Mouse (Mus musculus) gastrocnemius, postnatal 14 days (tissue): Measurements from ENCODE around the gene Nrsn2. TPM values are rescaled to one million over a fixed set of nuclear protein-coding genes. Genes with fewer than 3 reads are reported as not detected.
A peak's percentile ranks its signal among the peaks of the same experiment; 100 is the strongest.

ENCODE experiments used
- DNase-seq: peaks from one replicate; pipeline ENCODE4 v3.0.0; 2021; ENCODE audit warnings: mixed read lengths
- intact Hi-C: fragments of 180-260 bp; cut with DNase I; formaldehyde crosslinking; loops from one replicate; pipeline ENCODE4 v1.15.1; 2025; ENCODE audit warnings: low total_unique reads
- total RNA-seq, 2 experiments: library from RNA; stranded (reverse); gene quantifications; 2 replicates each; pipeline ENCODE4 v1.2.3; 2021

Gene Nrsn2
- total RNA-seq, 2 experiments from 2014 or later: not detected

DNA sequence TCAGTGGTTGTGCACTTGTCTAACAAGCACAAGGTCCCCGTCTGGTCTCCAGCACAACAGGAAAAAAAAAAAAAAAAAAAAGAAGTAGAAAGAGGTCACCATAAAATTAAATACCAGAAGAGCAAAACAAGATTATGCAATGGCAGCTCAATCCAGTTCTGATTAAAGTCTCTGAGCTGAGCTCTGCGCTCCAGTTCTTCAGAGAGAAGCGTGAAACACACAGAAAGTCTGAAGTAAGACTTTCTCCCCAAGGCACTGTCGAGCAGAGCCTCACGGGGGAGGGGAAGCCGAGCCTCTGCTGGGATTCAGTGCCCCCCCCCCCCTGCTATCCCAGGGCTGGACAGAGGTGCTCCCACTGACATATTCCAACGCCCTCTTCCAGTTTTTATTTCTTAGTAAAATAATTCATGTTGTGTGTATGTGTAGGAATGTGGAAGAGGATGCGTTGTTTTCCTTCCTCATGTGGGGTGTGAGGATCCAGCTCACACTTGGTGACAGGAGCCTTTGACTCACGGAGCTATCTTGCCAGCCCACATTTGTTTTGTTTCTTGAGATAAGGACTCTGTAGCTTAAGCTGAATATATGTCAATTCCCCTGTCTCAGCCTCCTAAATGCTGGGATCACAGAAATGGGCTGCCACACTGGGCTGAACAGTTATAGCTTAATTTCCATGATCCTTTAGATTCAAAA lies 29.5 kb downstream of the Nrsn2 start:
- DNase-seq: no peak
- intact Hi-C loops: no loop called here

DNA sequence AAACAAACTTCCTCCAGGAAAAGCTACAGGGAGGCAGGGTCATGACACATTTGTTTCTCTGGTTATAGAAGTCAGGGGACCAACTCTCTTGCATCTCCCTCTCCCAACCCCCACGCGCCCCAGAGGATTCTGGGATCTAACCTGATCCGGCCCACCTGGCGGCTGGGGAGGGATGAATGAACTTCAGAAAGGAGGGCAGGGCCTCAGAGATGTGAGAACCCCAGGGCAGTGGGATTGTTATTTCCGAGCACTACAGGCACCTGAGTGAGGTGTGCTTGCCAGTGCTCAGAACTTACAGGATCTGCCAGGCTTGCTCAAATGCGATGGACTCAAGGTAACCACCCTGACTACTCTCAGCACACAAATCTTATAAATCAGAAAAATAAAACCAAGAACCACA lies 31.0 kb downstream of the Nrsn2 start:
- DNase-seq: no peak
- intact Hi-C loops: no loop called here

DNA sequence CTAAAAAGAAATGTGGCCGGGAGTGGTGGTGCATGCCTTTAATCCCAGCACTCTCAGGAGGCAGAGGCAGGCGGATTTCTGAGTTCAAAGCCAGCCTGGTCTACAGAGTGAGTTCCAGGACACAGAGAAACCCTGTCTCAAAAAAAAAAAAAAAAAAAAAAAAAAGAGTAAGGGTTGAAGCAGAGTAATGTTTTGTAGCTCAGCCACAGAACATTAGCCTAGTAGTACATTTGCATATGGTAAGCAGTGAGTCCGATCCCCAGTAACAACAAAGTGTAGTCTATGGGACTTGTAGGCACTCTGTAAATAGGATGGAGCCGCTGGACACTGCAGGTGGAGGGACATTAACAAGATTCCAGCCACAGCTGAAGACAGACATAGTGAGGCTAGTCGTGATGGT lies 31.5 kb downstream of the Nrsn2 start:
- no peak for DNase-seq
- intact Hi-C loops: no loop called here

DNA sequence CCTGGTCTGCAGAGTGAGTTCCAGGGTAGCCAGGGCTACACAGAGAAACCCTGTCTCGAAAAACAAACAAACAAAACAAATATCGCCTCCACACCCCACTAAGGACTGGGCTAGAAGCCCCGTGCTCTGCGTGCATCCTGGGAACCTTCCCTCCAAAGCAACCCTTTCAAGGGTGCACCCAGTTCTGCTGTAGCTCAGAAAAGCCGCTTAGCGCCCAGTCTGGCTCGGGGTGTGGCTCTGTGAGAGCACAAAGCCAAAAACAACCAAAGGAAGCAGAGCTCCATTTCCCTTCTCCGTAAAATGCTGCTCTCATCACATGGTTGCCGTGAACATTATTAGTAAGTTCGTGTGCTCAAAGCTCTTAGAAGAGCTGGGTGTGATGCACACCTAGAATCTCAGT lies 32.1 kb downstream of the Nrsn2 start:
- intact Hi-C loops: no loop called here

DNA sequence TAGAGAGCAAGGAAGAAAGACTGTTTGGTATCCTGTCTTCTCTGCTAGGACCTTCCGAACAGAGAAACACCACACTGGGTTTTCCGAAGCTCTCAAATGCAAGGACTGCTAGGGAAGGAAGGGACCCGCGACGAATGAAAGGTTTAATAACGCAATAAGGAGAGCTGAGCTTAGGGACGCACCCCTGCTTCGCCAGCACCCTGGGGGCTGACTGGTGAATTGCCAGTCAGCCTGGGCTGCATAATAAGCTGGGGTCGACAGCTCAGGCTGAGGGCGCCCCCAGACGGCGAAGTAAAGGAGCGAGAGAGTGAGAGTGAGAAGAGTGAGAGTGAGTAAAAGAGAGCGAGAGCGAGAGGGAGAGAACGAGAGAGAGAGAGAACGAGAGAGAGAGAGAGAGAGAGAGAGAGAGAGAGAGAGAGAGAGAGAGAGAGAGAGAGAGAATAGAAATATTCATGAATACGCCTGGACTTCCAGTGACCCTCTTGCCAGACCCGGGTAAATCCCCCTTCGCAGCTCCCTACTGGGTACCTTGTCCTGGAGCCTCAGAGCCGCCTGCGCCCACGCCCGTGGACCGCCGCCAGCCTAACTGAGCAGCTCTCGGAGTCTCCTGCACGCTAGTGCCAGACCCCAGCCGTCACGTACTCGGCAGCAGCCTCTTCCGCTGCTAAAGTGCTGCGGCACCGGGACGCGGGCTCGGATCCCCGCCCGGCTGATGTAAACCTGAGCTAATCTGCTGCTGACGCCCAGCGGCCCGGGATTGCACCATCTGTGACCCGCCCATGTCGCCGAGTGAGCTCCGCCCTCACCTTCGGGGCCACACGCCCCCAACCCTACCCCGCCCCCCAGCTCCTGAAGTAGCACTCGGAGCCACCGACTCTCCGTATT lies 32.9 kb downstream of the Nrsn2 start, which contains the start of gene Trib3:
Trib3 (minus strand) TSS at position 704 of the 885 bp plus-strand sequence.
- intact Hi-C loops: no loop called here
- DNase-seq: peak; percentile 77

More for the DNA sequence above, 32.1 kb downstream of the Nrsn2 start:
- DNase-seq: no peak

DNA sequence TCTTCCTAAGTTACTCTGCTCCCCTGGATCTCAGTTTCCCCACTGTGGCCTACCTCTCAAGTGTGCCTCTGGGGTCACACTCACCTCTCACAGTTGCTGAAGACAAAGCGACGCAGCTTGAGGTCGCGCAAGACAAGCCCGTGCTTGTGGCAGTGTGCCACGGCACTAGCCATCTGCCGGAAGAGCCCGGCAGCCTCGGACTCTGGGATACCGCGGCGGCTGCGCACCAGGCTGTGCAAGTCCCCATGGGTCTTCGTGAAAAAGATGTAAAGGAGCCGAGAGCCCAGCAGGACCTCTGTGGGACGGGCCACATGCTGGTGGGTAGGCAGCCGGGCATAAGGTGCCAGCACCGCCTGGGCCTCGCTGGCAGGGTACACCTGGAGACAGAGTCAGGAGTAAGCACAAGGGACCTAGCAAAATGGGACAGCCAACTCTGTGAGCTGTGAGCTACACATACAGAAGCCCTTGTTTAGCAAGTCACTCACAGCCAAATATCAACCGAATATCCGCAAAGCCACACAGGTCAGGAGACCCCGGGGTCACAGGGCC lies 36.7 kb downstream of the Nrsn2 start:
- no peak for DNase-seq
- intact Hi-C loops: no loop called here

DNA sequence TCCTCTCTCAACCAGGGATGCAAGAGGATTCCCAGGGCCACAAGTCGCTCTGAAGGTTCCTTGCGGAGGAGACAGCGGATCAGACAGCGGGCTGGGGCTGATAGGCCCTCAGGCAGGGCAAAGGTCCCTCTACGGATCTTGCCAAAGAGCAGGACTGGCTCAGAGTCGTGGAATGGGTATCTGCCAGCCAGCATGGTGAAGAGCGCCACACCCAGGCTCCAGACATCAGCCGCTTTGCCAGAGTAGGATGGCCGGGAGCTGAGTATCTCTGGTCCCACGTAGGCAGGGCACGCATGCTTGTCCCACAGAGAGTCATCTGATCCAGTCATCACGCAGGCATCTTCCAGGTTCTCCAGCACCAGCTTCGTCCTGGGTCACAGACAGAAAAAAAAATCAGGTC lies 38.1 kb downstream of the Nrsn2 start:
- no peak for DNase-seq

DNA sequence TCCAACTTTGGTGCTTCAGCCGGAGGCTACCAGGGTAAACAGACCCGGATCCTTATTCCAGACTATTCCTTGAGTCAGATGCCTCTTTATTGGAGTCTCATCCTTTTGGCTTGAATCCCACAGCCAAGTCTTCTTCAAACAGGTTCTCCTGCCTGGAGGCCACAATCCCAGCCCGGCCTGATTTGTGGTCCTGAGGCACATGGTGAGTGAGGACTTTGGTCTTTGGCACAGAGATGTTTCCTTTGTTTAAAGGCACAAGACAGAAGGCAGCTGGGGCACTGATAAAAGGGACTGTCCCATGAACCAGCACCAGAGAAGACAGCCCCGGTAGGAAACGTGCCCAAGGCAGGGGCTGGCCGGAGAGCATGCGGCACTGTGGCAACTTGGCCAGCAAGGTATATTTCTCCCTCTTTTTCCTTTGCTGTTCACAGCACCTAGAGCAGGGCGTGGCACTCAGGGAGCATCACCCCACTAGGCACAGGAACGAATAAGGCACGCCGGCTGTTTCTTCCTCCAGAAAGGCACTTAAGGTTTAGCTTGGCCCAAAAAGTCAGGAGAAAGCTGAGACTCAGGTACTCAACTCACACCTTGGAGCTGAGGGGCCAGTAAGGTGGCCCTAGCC lies 38.7 kb downstream of the Nrsn2 start:
- intact Hi-C loops: no loop called here
- no peak for DNase-seq

More for the DNA sequence above, 38.1 kb downstream of the Nrsn2 start:
- intact Hi-C loops: no loop called here

DNA sequence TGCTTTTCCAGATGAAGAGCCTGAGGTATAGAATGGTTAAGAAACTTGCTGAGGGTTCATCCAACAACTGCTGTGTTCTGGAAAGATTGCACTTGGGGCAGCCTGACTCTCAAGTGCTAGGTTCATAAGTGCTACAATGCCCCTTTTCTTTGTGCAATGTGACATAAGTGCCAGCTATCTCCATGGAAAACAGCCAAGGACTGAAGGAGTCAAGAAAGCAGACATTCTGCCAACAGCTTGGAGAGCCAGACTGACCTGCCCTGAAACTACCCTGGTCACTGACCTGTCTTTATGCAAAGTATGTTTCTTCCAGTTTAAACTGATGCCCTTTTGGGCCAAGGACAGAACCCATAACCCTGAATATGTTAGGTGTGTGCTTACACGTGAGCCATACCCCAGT lies 39.6 kb downstream of the Nrsn2 start:
- intact Hi-C loops: no loop called here
- no peak for DNase-seq

DNA sequence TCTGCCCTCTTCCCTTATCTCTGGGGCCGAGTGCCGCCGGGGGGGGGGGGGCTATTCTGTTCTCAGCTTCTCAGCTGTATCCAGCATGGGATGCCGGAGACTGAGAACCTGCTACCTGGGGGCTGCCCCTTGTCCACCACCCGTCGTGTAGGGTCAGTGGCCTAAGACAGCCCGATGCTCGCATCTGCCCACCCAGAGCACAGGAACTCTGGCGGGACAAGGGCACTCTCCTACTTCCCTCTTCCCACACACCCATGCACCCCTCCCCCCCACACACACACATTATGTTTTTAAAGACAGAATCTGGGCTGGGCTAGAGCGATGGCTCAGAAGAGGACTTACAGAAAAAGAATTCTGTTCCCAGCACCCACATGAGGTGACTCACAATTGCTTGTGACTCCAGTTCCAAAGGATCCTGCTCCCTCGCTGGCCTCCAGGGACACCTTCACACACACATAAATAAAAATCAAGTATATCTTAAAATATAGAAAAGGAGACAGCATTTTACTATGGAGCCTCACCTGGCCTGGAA lies 41.1 kb downstream of the Nrsn2 start:
- no peak for DNase-seq

DNA sequence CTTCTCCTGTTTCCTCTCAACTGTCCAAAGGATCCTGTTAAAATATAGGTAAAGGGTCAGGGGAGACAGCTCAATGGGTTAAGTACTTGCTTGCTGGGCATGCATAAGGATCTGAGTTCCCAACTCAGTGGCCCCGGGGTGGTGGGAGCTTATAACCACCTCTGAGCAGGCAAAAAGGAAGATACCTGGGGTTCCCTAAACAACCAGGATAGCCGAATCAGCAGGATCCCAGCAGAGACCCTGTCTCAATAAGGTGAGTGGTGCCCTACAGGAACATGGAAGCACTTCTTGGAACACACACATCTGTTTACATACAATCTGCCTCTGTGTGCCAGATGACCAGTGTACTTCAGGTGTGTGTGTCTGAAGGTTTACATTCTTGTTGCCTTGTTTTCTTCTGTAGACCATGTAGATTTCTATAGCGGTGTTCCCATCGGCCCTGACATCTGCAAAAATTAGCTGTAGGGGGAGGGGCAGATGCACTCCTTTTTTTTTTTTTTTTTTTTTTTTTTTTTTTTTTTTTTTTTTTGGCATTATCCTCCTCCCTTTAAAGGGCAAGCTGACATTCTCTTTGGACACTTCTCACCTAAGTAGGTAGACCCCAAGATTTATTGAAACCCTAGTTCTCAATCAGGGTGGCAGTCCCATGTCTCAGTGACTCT lies 43.0 kb downstream of the Nrsn2 start:
- intact Hi-C loops: no loop called here
- no peak for DNase-seq

More for the DNA sequence above, 41.1 kb downstream of the Nrsn2 start:
- intact Hi-C loops: no loop called here

DNA sequence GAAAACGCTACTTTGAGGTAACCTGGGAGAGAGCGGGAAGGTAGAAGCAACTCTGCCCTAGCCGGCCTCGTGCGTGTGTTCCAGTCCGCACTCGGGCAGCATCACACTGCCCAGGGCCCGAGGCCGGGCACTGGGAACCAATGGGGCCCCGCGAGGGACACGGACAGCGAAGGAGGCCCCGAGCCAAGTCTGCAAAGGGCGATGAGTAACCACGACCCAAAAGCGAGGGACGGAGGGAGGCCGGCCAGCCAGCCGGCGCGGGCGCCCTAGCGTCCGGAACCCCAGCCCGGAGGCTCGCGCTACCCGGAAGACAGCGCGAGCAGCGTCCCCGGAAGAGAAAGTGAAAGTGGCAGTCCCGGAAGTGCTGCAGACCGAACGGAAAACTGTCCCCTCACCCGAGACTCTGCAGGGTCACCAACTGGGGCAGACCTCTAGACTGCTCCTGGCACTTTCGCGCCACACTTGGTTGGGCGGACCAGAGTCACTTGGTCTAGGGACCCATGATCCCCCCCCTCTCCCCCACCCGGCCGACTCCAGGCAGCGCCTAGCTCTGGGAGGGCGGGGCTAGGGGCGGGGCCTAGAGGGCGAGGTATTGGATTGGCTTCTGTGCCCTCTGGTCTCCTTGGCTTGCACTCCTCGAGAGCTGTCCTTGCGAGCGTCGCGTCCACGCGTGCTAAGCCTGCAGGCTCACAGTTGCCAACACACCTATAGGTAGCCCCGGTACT lies 44.2 kb downstream of the Nrsn2 start, which contains the start of gene Rbck1:
Rbck1 (minus strand) TSS at position 553 of the 725 bp plus-strand sequence.
- DNase-seq: peak; percentile 88
- intact Hi-C loops: no loop called here

DNA sequence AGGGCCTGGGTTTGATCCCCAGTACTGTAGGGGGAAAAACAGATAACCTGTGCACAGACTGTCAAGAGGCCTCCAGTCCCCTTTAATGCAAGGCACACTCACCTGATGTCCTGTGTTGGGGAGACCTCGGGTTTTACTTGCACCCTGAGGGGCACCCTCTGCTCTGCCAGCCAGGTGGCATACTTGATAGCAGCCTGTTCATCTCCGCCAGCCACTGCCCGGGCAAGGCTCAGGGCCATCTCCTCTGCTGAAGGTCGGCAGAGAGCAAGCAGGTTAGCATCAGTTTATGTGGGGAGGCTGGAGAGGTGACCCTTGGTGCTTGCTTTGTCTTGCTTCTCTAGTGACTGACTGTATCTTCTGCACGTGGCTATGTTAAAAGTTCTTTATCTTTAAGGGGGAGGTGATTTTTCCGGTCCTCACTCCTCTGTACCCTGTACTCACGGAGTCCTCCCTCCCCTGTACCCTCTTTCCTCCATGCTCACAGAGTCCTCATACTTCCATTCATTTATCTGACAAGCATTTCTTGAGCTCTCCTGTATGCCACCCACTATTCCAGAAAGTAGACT lies 45.5 kb downstream of the Nrsn2 start:
- intact Hi-C loops: no loop called here

DNA sequence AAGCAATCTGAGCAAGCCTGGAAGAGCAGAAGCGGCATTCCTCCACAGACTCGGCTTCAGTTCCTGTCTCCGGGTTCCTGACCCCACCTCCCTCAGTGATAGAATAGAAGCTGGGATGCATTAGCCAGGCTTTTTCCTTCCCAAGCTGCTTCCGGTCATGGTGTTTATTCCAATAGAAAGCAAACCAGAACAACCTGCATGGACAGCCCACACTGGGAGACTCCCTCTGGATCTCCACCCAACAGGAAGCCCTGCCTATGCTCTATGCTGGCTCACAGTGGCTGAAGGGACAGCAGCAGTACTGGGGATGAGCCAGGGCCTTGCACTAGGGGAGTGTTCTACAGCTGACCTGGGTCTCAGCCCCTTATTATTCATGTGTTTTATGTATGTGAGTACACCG lies 48.5 kb downstream of the Nrsn2 start:
- intact Hi-C loops: no loop called here
- DNase-seq: no peak

More for the DNA sequence above, 45.5 kb downstream of the Nrsn2 start:
- DNase-seq: no peak

DNA sequence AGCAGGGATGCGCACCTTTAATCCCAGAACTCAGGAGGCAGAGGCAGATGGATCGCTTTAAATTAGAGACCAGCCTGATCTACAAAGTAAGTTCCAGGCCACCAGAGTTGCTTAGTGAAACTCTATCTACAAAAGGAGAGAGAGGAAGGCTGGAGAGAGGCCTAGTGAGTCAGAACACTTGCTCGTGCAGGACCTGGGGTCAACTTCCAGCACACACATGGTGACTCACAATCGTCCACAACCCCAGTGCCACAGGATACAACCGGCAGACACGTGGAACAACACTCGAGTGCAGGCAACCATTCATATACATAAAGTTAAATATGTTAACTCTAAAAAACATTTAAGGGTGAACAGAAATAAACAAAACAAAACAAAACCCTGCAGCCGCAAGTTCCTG lies 49.8 kb downstream of the Nrsn2 start:
- intact Hi-C loops: no loop called here
- DNase-seq: no peak

DNA sequence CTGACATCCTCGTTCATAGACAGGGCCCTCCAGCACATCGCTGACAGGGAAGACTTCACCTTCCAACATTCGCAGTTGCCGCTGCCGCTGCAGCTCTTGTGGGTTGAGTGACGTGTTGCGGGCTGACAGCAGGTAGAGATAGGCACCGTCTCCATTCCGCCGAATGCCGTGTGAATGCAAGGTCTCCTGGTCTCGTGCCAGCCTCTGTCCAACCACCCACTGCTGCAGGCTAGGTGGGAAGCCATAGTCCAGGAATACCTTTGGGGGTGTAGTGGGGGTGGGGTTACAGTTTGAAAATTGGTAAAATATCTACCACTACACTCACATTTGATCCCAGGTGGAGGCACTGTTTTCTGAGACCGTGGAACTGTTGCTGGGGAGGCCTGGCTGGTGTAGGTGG lies 50.3 kb downstream of the Nrsn2 start:
- intact Hi-C loops: no loop called here
- DNase-seq: no peak

DNA sequence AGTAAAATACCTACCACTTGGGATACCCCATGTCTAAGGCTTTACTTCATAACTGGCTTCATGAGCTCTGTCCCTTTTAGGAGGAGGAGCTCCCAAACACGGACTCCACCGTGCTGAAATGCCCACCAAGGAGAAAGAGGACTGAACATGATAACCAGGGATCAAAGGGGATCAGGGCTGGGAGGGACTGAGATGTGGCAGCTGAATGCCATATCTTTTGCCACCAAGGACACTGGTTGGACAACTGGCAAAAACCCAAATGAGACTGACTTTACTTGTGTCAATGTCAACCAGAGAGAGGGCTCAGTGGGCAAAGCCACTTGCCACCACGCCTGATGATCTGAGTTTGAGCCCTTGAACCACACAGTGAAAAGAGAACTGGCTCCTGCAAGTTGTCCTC lies 51.6 kb downstream of the Nrsn2 start:
- intact Hi-C loops: no loop called here
- no peak for DNase-seq

DNA sequence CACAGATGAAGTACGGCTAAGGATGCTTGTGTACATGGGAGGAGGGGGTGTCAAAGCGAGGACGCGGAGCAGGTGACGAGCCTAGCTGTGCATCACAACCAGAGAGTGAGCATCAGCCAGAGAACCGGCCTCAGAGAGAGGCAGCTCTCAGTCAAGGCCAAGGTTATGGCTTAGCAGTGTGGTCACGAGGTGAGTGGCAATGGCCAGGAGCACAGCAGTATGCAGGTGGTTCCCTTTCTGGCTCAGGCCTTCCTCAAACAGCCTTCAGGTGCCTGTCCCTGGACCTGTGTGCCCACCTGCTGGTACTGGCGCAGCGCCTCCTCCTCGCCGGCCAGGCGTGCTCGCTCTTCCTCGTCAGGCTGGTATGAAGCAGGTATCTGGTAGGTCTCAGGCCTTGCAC lies 52.5 kb downstream of the Nrsn2 start:
- DNase-seq: no peak
- intact Hi-C loops: no loop called here
